Mouse (Mus musculus) ovary, postnatal 36 days (tissue): Measurements from ENCODE around the gene Uvrag.
A peak's percentile ranks its signal among the peaks of the same experiment; 100 is the strongest.

Source experiments
- DNase-seq: peaks from one replicate; pipeline ENCODE4 v3.0.0; 2022; ENCODE audit warnings: low spot score, mixed read lengths

Uvrag gene

DNA sequence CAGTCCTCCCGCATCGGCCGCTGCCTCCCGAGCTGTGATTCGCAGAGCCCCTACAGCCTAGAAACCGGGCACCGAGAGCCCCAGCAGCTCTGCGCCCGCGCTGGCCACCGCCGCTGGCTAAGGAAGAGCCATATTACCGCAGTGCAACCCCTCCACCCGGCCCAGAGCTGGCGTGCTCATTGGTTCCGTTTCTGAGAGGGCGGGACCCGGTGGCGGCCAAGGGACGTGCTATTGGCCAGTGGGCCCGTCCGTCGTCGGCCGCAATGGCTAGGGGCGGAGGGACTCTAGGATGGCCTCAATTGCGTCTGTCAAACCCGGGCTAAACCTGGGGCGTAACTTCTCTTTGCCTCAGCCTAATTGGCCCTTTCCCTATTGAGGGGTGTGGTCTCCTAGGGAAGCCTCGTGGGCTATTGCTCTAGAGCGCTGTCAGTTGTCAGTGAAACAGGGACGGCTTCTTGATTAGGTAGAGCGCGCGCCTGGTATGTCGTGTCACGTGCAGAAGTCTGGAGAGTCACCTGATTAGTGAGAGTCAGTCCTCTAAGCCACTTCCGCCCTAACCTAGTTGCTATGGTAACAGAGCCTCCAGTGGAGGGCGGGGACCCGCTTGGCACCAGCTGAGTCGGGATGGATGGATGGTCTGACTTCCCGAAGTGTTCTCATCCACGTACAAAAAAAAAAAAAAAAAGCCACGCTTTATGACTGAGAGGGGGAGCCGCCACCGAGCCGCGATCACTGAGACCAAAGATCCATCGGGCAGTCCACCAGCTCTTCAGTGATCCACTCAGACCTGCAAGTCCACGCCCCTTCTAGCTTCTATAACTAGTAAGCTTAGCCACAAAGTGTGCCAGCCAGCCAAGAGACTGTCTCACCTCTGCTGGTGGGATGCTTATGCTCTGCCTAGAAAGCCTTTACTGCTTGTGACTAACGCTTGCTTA, at the start of gene Uvrag:
Gene Uvrag (minus strand): TSS at position 158 of the 935 bp plus-strand sequence.
- peak; percentile 99 for DNase-seq

DNA sequence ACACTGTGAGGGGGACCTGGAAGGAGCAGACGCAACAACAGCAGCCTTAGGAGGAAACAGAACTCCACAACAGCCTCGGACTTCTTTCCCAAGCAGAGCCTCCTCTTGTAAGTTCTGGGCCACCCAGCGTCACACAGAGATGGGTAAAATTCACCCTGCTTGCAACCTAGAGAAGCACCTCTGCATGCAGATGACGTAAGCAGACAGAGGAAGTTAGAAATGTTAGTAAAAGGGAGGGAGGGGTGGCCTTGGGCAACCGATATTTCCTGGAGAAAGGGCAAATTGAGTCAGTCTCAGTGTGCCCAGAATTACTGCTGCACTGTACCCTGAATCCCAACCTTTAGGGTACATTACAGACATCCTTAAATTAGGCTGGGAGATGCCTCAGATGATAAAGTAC, 48.9 kb upstream of the Uvrag start:
- DNase-seq, result no peak

GRCm38 (mm10) chr7:99188630-99189029, 47.7 kb upstream of the Uvrag start:
- no peak for DNase-seq

DNA sequence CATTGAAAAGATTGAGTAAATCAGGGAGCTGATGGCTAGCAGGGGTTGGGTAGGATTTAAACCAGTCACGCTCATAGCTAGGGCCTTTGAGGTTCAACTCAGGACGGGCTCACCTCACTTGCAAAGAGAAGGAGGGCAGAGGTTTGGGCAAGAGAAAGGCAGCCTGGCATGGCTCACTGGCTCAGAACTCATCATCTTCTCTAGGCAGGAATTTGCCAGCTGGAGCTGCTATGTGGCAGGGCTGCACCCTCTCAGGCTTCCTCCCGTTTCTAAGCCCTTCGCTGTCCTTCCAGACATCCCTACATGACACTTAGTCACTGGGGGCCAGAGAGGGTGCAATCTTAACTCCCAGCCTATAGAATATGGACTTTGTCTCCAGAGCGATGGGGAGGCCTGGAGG, 46.5 kb upstream of the Uvrag start:
- DNase-seq, result no peak

GRCm38 (mm10) chr7:99185405-99185804, 44.5 kb upstream of the Uvrag start:
- no peak for DNase-seq

- no peak for DNase-seq
These were observed 42.8 kb upstream of the Uvrag start for GRCm38 (mm10) chr7:99183751-99184150.

DNA sequence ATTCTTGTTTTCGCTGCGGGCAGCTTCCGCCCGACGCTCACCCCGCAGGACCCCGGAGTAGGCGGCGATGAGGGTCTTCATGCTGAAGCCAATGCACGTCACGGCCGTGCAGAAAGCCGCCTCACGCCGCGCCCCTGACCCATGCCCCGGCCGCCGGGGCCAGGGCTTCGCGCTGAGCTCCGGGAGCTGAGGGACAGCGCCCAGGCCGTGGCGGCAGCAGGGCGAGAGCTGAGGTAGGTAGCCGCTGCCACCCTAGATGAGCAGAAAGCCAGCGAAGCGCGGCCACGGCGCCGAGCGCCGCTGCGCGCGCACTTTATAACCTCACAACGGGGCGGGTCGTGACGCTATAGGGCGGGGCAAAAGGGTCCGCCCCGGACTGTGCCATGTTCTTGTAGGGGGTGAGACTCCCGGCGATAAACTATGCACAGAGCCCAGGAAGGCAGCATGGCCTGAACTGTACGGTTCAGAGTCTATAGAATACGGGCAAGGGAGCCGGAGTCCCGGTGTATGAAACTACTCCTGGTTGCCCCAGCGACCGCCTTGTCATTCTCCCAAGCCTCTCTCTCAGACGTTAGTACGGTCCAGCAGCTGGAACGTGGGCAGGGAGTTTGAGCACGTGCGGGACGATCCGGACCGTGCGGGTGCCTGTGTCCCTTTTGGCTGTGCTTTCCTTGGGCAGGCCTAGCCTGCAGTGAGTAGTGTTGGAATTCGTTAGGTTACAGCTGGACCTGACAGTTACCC, 41.7 kb upstream of the Uvrag start, which contains the start of gene Dgat2:
Gene Dgat2 (minus strand): TSS at position 288 of the 741 bp plus-strand sequence.
- peak; percentile 91 for DNase-seq

GRCm38 (mm10) chr7:99181619-99182431, 40.9 kb upstream of the Uvrag start:
- DNase-seq, result no peak

DNA sequence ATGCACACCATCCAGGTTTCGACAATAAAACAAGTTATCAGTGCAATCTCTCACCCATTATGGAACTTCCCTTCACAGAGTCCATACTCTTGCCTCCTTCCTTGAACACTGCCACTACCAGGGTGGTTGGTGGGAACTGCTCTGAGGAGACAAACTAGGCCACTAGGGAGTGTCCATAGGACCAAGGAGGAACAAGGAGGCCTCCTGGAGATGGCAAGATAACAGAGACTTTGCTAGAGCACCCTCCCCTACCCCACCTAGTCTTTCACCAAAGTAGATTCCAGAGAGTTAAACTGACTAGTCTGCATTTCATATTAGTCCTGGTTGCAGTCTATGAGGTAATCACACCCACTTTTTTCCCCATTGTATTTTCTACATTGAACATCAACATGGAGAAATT, 39.2 kb upstream of the Uvrag start:
- DNase-seq, result no peak

GRCm38 (mm10) chr7:99179271-99179670, 38.3 kb upstream of the Uvrag start:
- no peak for DNase-seq

- no peak for DNase-seq
These were observed 36.4 kb upstream of the Uvrag start for GRCm38 (mm10) chr7:99177386-99177785.

- DNase-seq, result no peak
These were observed 34.7 kb upstream of the Uvrag start for GRCm38 (mm10) chr7:99175666-99176065.

DNA sequence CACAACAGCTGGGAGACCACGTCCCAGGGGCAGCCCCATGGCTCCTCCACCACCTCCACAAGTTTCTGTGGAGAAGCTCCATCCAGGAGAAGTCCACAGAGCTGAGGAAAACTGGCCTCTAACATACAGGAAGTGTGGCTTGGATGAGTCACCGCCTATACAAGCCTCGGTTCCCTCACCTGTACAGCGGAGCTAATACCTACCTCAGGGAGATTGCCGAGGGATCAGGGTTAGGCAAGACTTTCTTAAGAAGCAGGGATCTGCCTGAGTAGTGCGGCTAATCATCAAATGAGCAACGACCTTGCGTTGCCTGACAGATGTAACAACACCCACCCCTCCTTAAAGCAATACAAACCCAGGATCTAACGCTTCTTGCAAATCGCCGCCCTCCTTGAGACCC, 34.2 kb upstream of the Uvrag start:
- no peak for DNase-seq

DNA sequence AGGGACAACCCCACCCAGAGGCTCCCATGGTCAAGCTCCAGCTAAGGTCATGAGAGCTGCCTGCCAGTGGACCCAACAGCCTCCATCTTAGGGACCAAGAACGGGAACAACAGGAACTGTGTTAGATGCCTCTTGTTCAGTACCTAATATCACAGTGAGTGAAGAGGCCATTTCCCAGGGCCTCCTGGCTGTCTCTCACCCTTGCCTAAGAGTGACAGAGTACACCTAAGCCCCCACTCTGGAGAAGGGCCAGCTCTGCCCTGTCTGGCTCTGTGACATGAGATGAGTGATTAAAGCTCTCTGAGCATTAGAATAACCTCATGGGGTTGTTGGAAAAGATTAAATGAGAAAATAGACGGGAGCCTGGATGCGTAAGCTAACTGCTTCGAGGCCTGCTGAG, 33.1 kb upstream of the Uvrag start:
- no peak for DNase-seq

GRCm38 (mm10) chr7:99172898-99173297, 32.0 kb upstream of the Uvrag start:
- DNase-seq, result no peak

- DNase-seq, result no peak
These were observed 31.0 kb upstream of the Uvrag start for GRCm38 (mm10) chr7:99171730-99172463.

- DNase-seq, result no peak
These were observed 29.6 kb upstream of the Uvrag start for GRCm38 (mm10) chr7:99170519-99170918.

- DNase-seq, result no peak
These were observed 28.9 kb upstream of the Uvrag start for GRCm38 (mm10) chr7:99169717-99170403.

- no peak for DNase-seq
These were observed 27.8 kb upstream of the Uvrag start for GRCm38 (mm10) chr7:99168756-99169155.

DNA sequence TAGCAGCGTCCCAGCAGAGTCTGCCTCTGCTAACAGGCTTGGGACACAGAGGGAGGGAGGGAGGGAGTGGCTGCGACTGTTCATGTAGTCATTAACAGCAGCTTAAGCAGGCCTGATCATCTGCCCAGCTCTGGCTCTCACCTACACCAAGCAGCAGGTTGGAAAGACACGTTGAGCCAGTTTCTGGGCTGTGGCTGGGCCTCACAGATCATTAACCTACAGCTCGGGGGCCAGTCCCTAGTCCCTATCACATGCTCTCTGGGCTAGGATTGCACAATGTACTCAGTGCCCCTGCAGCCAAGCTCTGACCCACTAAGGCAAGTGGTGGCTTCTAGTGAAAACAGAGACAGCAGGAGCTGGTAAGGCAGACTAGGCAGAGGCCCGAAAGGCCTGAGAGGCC, 27.0 kb upstream of the Uvrag start:
- no peak for DNase-seq

- DNase-seq, result no peak
These were observed 25.2 kb upstream of the Uvrag start for GRCm38 (mm10) chr7:99166159-99166558.
